Mouse (Mus musculus): ENCODE results near the gene Ulk4.

GRCm38 (mm10) chr9:121295221-121295620 lies 18.2 kb upstream of the Ulk4 start:
- no peak for TF ChIP-seq CTCF (IDR thresholded peaks at IDR 0.05; ENCODE audit: control insufficient read depth, insufficient read depth, insufficient read length)
- no peak for TF ChIP-seq USF1 (IDR thresholded peaks at IDR 0.05; ENCODE audit: low read depth)

Measured in C2C12 (cell line).